Mouse (Mus musculus) lung, embryonic 16.5 days (tissue): ENCODE data around the gene Tdg. TPM values are rescaled to one million over a fixed set of nuclear protein-coding genes. Genes with fewer than 3 reads are reported as not detected.
A peak's percentile ranks its signal among the peaks of the same experiment; 100 is the strongest.

Experiments
- ATAC-seq: fragments of 200-750 bp; cut with Nextera tagmentation; 2 replicates; pipeline ENCODE4 v1.8.0; 2017; ENCODE audit warnings: low read depth, mild to moderate bottlenecking, moderate library complexity
- H3K27ac ChIP-seq: fragments of 300-500 bp; sonication (generic); 2 replicates; pipeline ENCODE4 v1.5.1; 2014; ENCODE audit warnings: mild to moderate bottlenecking, control low read depth, low read length
- H3K27me3 ChIP-seq: fragments of 300-500 bp; sonication (generic); 2 replicates; pipeline ENCODE4 v1.6.1; 2014; ENCODE audit warnings: low read depth, low read length, mixed read lengths; ENCODE audit not compliant: control insufficient read depth, insufficient read depth
- H3K36me3 ChIP-seq: fragments of 300-500 bp; sonication (generic); 2 replicates; pipeline ENCODE4 v1.6.1; 2014; ENCODE audit warnings: low read length; ENCODE audit not compliant: control insufficient read depth, insufficient read depth
- H3K4me1 ChIP-seq: fragments of 300-500 bp; sonication (generic); replicated peaks from 2 replicates; pipeline ENCODE4 v1.6.1; 2014; ENCODE audit warnings: low read length, mixed read lengths; ENCODE audit not compliant: control insufficient read depth, insufficient read depth
- H3K4me2 ChIP-seq: fragments of 300-500 bp; sonication (generic); 2 replicates; pipeline ENCODE4 v1.6.1; 2014; ENCODE audit warnings: low read depth, low read length, control low read depth
- H3K4me3 ChIP-seq: fragments of 300-500 bp; sonication (generic); 2 replicates; pipeline ENCODE4 v1.5.1; 2014; ENCODE audit warnings: mild to moderate bottlenecking, low read length, control low read depth
- H3K9ac ChIP-seq: fragments of 300-500 bp; sonication (generic); 2 replicates; pipeline ENCODE4 v1.6.1; 2014; ENCODE audit warnings: low read length, control low read depth
- H3K9me3 ChIP-seq: fragments of 300-500 bp; sonication (generic); 2 replicates; pipeline ENCODE4 v1.6.1; 2016; ENCODE audit warnings: low read length; ENCODE audit not compliant: control insufficient read depth
- WGBS: fragments of 180-500 bp; shearing (Covaris S2); extraction: QIAGEN DNeasy Blood & Tissue Kit; methylation state at CpG from one replicate; pipeline ENCODE4 v1.1.7; 2014; 5-methylcytosine and 5-hydroxymethylcytosine counted together
- polyA plus RNA-seq: library from polyadenylated mRNA; unstranded; fragments of >200 nt; fragmentation: Nextera tagmentation; extraction: Ambion mirVana; gene quantifications from 2 replicates; pipeline ENCODE4 v1.2.1, GENCODE M21; 2015

Gene Tdg
- polyA plus RNA-seq, 1 experiment from 2014 or later = 123 TPM

GRCm38 (mm10) chr10:82654581-82654980 lies 25.0 kb downstream of the Tdg start:
- H3K27ac ChIP-seq = no peak overlapping the region

GRCm38 (mm10) chr10:82661820-82662219 lies 32.2 kb downstream of the Tdg start:
- no peak overlapping the region for H3K27ac ChIP-seq
- no peaks in the 10 kb centered on the region for H3K27me3 ChIP-seq
- no peaks in the 10 kb centered on the region for H3K36me3 ChIP-seq
- H3K9ac ChIP-seq = no peak overlapping the region
- ATAC-seq = no peak
- 80% methylated on average over 8 of the region's 8 CpGs for WGBS
- H3K4me3 ChIP-seq = no peak overlapping the region
- no peaks in the 10 kb centered on the region for H3K9me3 ChIP-seq
- H3K4me2 ChIP-seq = no peak overlapping the region
- H3K4me1 ChIP-seq = peaks cover 3% of the 10 kb centered on the region

More at GRCm38 (mm10) chr10:82654581-82654980, 25.0 kb downstream of the Tdg start:
- no peaks in the 10 kb centered on the region for H3K9me3 ChIP-seq
- 77% methylated on average over 3 of the region's 3 CpGs for WGBS
- H3K9ac ChIP-seq = no peak overlapping the region
- no peak overlapping the region for H3K4me2 ChIP-seq
- H3K4me3 ChIP-seq = no peak overlapping the region
- ATAC-seq = no peak
- peaks cover 7% of the 10 kb centered on the region for H3K36me3 ChIP-seq
- no peaks in the 10 kb centered on the region for H3K27me3 ChIP-seq
- H3K4me1 ChIP-seq = no peaks in the 10 kb centered on the region

GRCm38 (mm10) chr10:82662267-82662990 lies 32.8 kb downstream of the Tdg start:
- Histone ChIP-seq H3K9me3 (no peaks in the 10 kb centered on the region), H3K27ac (no peak overlapping the region), H3K4me3 (no peak overlapping the region), H3K9ac (no peak overlapping the region), H3K4me2 (no peak overlapping the region), H3K27me3 (no peaks in the 10 kb centered on the region), H3K36me3 (no peaks in the 10 kb centered on the region), H3K4me1 (peaks cover 4% of the 10 kb centered on the region)
- WGBS = 69% methylated on average over 14 of the region's 14 CpGs
- no peak for ATAC-seq

DNA sequence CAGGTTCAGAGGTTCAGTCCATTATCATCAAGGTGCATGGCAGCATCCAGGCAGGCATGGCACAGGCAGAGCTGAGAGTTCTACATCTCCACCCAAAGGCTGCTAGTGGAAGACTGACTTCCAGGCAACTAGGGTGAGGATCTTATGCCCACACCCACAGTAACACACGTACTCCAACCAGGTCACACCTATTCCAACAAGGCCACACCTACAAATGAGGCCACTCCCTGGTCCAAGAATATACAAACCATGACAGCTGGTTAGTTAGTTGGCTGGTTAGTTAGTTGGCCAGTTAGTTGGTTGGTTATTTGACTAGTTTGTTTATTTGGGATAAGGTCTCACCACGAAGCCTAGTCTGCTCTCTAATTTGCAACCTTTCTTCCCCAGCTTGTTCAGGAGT lies 33.7 kb downstream of the Tdg start:
- no peak overlapping the region for H3K4me2 ChIP-seq

GRCm38 (mm10) chr10:82665951-82666350 lies 36.3 kb downstream of the Tdg start:
- WGBS = 58% methylated on average over 3 of the region's 3 CpGs
- H3K4me2 ChIP-seq = no peak overlapping the region
- ATAC-seq = no peak

More for the DNA sequence above, 33.7 kb downstream of the Tdg start:
- peaks cover 4% of the 10 kb centered on the region for H3K4me1 ChIP-seq
- H3K27me3 ChIP-seq = no peaks in the 10 kb centered on the region
- WGBS = 75% methylated on average over 2 of the region's 2 CpGs
- no peak overlapping the region for H3K9ac ChIP-seq
- H3K36me3 ChIP-seq = no peaks in the 10 kb centered on the region
- H3K27ac ChIP-seq = no peak overlapping the region
- no peaks in the 10 kb centered on the region for H3K9me3 ChIP-seq
- no peak overlapping the region for H3K4me3 ChIP-seq
- no peak for ATAC-seq

DNA sequence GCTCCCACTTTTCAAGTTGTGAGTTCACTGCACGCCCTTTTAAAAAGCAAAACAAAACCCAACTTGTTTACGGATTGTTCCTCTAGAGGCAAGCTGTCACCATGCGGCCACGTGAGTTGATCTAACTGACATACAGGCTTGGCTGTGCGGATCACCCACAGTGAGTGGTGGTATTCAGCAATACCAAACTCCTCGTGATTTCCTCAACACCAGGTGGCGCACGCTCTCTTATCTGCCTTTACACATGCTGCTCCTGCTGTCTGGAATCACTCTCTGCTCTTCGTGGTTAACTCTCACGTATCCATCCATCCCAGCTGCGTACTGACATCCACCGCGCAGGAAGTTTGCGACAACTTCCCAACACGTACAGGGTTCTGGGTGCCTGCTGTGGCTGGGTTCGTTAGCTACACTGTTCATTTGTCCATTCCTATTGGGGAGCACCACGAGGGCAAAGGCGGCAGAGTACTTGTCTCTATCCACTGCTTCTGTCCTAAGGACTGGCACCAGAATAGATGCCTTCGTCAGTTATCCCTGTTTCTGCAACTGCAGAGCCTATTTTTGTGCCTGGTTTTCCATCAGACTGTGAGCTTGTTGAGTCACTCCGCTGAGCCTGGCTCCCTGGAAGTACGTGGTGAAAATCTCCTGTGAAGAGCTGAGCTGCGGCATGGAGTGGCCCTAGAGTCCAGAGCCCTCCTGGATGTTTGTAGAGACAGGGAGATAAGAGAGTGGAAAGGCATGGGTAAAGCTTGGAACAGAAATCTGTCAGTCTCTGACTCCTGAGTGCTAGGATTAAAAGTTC lies 37.0 kb downstream of the Tdg start:
- Histone ChIP-seq H3K4me2 (peak overlapping the region; percentile 58), H3K4me1 (peaks cover 4% of the 10 kb centered on the region), H3K4me3 (peak overlapping the region; percentile 30), H3K27ac (no peak overlapping the region), H3K9me3 (no peaks in the 10 kb centered on the region), H3K9ac (peak overlapping the region; percentile 56; the same call in 1 of the 2 replicates), H3K27me3 (no peaks in the 10 kb centered on the region), H3K36me3 (no peaks in the 10 kb centered on the region)
- 12% methylated on average over 22 of the region's 22 CpGs for WGBS
- peak; percentile 94 for ATAC-seq

More at GRCm38 (mm10) chr10:82665951-82666350, 36.3 kb downstream of the Tdg start:
- Histone ChIP-seq H3K9ac (no peak overlapping the region), H3K4me1 (peaks cover 4% of the 10 kb centered on the region), H3K27ac (no peak overlapping the region), H3K4me3 (no peak overlapping the region), H3K9me3 (no peaks in the 10 kb centered on the region), H3K27me3 (no peaks in the 10 kb centered on the region), H3K36me3 (no peaks in the 10 kb centered on the region)

GRCm38 (mm10) chr10:82670205-82670604 lies 40.6 kb downstream of the Tdg start:
- 64% methylated on average over 6 of the region's 6 CpGs for WGBS
- peaks cover 4% of the 10 kb centered on the region for H3K4me1 ChIP-seq
- H3K4me3 ChIP-seq = no peak overlapping the region
- no peak overlapping the region for H3K9ac ChIP-seq
- H3K27me3 ChIP-seq = no peaks in the 10 kb centered on the region
- H3K4me2 ChIP-seq = no peak overlapping the region
- H3K36me3 ChIP-seq = no peaks in the 10 kb centered on the region
- H3K9me3 ChIP-seq = no peaks in the 10 kb centered on the region
- H3K27ac ChIP-seq = no peak overlapping the region
- ATAC-seq = no peak

GRCm38 (mm10) chr10:82676949-82677348 lies 47.3 kb downstream of the Tdg start:
- Histone ChIP-seq H3K4me1 (no peaks in the 10 kb centered on the region), H3K4me3 (no peak overlapping the region), H3K27me3 (no peaks in the 10 kb centered on the region), H3K9ac (no peak overlapping the region), H3K36me3 (no peaks in the 10 kb centered on the region), H3K27ac (no peak overlapping the region), H3K9me3 (no peaks in the 10 kb centered on the region), H3K4me2 (no peak overlapping the region)
- no peak for ATAC-seq
- WGBS = 70% methylated on average over 6 of the region's 6 CpGs

DNA sequence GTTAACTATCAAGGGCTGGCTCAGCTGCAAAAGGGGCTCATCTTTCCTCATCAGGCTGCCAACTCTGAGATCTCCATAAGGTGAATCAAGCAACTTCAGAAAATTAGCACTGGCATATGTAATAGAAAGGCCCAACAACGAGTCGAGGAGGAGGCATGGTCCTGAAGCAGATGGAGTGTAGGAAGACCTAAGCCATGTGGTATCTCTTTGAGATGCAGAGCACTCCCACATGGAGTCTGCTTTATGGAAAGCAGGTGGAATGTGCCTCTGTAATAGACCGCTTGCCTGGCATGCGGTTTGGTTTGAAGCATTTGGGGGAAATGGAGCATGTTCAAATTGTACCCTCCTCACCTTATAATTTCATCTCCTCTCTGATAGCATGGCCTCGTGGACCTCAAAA lies 51.1 kb downstream of the Tdg start:
- Histone ChIP-seq H3K27me3 (no peaks in the 10 kb centered on the region), H3K9me3 (no peaks in the 10 kb centered on the region), H3K4me2 (no peak overlapping the region), H3K4me3 (no peak overlapping the region), H3K9ac (no peak overlapping the region), H3K36me3 (no peaks in the 10 kb centered on the region), H3K4me1 (no peaks in the 10 kb centered on the region), H3K27ac (no peak overlapping the region)
- ATAC-seq = no peak
- WGBS = 84% methylated on average over 5 of the region's 5 CpGs
